Mouse (Mus musculus): ENCODE data around the gene Cercam. TPM values are rescaled to one million over a fixed set of nuclear protein-coding genes. Genes with fewer than 3 reads are reported as not detected.

Gene Cercam
- polyA plus RNA-seq (2017; shearing (Covaris generic)), result 0.86 TPM

DNA sequence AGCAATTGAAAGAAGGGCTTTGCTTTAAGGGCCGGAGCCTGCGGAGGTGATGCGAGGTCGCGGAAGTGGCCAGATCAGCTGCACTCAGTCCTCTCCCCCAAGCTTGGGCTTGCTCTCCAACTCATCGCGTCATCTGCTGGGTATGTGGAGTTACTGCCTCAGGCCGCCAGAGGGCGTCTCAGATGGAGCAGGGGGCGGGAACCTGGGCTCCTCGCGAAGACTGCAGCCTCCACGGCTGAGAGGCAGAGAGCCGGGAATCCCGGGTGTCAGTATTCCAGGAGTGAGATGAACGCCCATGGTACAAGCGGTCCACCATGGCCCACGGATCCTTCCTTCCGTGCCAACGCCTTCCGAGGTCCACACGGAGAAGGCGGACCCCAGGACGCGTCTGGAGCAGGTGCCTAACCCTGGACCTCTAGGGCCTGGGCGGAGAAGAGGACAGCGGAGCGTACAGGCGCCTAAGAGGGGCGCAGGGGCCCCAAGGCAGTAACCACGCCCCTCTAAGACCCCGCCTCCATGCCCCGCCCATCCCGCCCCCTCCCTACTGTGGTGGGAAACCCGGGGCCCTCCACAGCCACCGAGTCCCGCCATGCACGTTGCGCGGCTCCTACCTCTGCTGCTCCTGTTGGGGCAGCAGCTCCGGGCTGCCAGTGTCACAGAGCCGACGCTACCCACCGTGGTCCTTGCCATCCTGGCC, at the start of gene Cercam:
TSS of gene Cercam (plus strand) at position 216 of the 697 bp plus-strand sequence.

DNA sequence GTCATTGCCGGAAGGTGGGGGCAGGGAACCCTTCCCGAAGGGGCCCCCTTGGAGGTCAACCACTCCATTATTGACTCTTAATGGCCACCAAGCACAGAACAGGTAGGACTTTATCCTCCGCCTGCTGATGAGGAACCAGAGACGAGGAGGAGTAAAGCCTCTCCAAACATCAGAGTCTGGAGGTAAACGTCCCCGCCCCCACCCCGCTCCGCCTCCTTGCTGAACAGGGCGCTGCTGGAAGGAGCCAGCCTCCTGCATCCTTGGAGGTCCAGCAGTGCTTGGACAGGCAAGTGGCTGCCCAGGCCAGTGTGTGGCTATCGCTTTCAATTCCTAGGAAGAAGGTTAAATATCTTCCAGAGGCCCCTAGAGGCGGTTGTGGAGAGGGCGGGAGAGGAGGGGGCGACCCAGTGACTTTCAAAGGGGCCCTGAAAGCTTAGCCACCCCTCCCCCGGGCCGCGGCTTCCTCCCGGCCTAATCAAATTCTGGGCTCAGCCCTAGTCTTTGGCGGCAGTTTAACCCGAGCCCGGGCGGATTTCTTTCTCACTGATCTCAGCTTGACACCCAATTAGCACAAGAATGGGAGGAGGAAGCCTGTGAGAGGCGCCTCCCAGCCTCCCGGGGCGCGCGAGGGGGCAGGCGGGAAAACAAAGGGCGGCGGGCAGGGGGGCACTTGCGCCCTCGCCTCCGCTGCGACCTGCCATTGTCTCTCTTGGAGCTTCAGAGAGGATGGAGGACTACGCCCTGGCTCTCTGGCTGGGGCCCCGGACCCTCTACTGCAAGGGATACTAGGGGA, 48.7 kb upstream of the Cercam start, which contains the start of gene Urm1:
TSS of gene Urm1 (plus strand) at position 51 of the 793 bp plus-strand sequence.

DNA sequence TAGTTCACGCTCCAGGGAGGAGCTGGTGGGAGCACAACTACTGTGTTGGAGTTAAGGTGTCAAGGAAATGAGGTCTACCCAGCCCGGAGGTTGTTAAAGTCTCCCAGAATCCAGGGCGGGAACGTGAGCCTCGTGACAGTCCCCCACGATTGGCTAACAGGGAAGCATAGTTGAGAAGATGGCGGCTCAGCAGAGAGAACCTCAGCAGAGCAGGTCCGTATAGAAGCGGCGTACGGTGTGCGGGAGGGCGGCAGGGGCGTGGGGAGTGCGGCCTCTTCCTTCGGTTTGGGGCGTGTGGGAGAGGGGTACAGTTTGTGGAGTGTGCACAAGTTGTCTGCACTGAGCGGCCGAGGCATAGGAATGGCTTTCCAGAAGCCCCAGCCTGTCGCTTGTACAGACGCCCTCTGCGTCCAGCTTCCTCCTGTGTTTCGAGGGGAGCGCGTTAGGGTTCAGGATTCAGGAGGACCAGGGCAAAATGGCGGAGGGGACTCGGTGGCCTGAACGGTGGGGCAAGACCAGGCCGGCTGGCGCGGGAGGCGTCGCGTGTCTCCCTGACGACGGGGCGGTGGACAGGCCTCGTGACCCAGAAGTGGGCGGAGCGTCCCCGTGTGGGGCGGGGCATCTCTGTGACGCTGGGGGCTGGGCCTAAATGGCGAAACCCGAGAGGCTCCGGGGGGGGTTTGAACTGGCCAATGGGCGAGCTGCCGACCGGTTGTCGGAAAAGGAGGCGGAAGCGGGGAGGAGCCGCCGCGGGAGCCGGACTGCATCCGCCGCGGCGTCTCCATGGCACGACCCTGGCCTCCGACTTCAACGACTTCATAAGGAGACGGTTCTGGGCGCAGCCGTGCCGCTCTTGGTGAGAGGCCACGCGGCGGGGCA, 20.3 kb downstream of the Cercam start, which contains the start of gene Odf2:
TSS of gene Odf2 (plus strand) at position 156 of the 879 bp plus-strand sequence.

Other genes starting within 250 kb of the Cercam start
- 56.6 TPM for gene Rapgef1, start 249.4 kb upstream of the Cercam start, polyA plus RNA-seq (2017; shearing (Covaris generic))
- gene Gm13420, start 117.5 kb upstream of the Cercam start, polyA plus RNA-seq (2017; shearing (Covaris generic)), result not detected
- gene Gm13547, start 109.9 kb upstream of the Cercam start, polyA plus RNA-seq (2017; shearing (Covaris generic)), result not detected
- 3.9 TPM for gene Coq4, start 81.7 kb upstream of the Cercam start, polyA plus RNA-seq (2017; shearing (Covaris generic))
- gene Trub2, start 80.7 kb upstream of the Cercam start, polyA plus RNA-seq (2017; shearing (Covaris generic)), result 12.1 TPM
- gene Slc27a4, start 66.5 kb upstream of the Cercam start, polyA plus RNA-seq (2017; shearing (Covaris generic)), result 5.4 TPM
- gene Urm1, start 49.1 kb upstream of the Cercam start, polyA plus RNA-seq (2017; shearing (Covaris generic)), result 20.0 TPM
- gene Odf2, start 20.1 kb downstream of the Cercam start, polyA plus RNA-seq (2017; shearing (Covaris generic)), result 71.8 TPM
- gene Gle1, start 66.3 kb downstream of the Cercam start, polyA plus RNA-seq (2017; shearing (Covaris generic)), result 46.3 TPM
- gene Sptan1, start 96.4 kb downstream of the Cercam start, polyA plus RNA-seq (2017; shearing (Covaris generic)), result 87.5 TPM
- gene Wdr34, start 179.7 kb downstream of the Cercam start, polyA plus RNA-seq (2017; shearing (Covaris generic)), result 2.3 TPM
- gene Set, start 188.2 kb downstream of the Cercam start, polyA plus RNA-seq (2017; shearing (Covaris generic)), result 282 TPM
- gene Pkn3, start 208.5 kb downstream of the Cercam start, polyA plus RNA-seq (2017; shearing (Covaris generic)), result 1.7 TPM
- gene Zdhhc12, start 224.5 kb downstream of the Cercam start, polyA plus RNA-seq (2017; shearing (Covaris generic)), result 8.1 TPM

Measured in effector memory CD4-positive, alpha-beta T cell, adult 5 months (primary cell).